Mouse (Mus musculus): ENCODE data around the gene Syt15.

GRCm38 (mm10) chr14:34196706-34197105 is 22.7 kb upstream of the Syt15 start:
- TF ChIP-seq CTCF (IDR thresholded peaks at IDR 0.05; ENCODE audit: borderline replicate concordance, insufficient read depth, low read depth, low read length): no peak
- no peak for TF ChIP-seq POLR2A (IDR thresholded peaks at IDR 0.05; ENCODE audit: borderline replicate concordance, insufficient read depth, low read length)

Measured in cerebellum, adult 2 months (tissue).